Comparison of ENCODE assay signal across 11 mouse cellular contexts in genomic region chr13:48970566-48970965, GRCm38 (mm10). TPM values are rescaled to one million over a fixed set of nuclear protein-coding genes. Genes with fewer than 3 reads are reported as not detected.
DNase-seq lines count a peak whose midpoint lies in the region; ATAC-seq and TF ChIP-seq lines count a peak whose summit lies in the region.
"Had no signal": no experiment of that assay in that cellular context is flagged by ENCODE, and none has a peak within 500 bp of the region (broad histone marks: within the 10 kb centered on the region; RNA-seq: fewer than 3 reads in every experiment).

No protein-coding gene starts in this region.

- 77% methylated on average over 13 of the region's 13 CpGs for WGBS in kidney, adult 2 months
- WGBS in liver, embryonic 11.5 days = 84% methylated on average over 13 of the region's 13 CpGs

- H3K4me1 ChIP-seq in kidney, adult 2 months (ENCODE audit: control insufficient read depth, insufficient read depth, low read length) = peaks cover 26% of the 10 kb centered on the region; the same call in 1 of the 2 replicates
- no peaks in the 10 kb centered on the region for H3K4me1 ChIP-seq in ES-Bruce4 (ENCODE audit: control insufficient read depth, insufficient read depth, low read length)
- peaks cover 12% of the 10 kb centered on the region for H3K4me1 ChIP-seq in liver, embryonic 11.5 days (replicated peaks; ENCODE audit: control insufficient read depth, insufficient read depth, low read length)

- ATAC-seq in liver, embryonic 11.5 days (replicated peaks; ENCODE audit: low FRiP score) = no peak
- ATAC-seq: forebrain, postnatal 0 days had no signal

- no peak for TF ChIP-seq EP300 in ES-Bruce4 (IDR thresholded peaks at IDR 0.05; ENCODE audit: insufficient read depth, low read depth, low read length)

- DNase-seq in kidney, adult 2 months = no peak
- DNase-seq in kidney, adult 9 months = no peak
- DNase-seq in ZHBTc4 (ENCODE audit: low read depth, low spot score) = peak; percentile 89
- no peak for DNase-seq in liver, embryonic 11.5 days (ENCODE audit: low spot score)
- no peak for DNase-seq in thymus, postnatal 4 days
- DNase-seq in urinary bladder, adult 2 months (ENCODE audit: low spot score) = no peak
- no peak for DNase-seq in urinary bladder, postnatal 25 days (ENCODE audit: low spot score)
- DNase-seq: forebrain, postnatal 0 days had no signal

- TF ChIP-seq CTCF in kidney, adult 2 months (conservative IDR thresholded peaks at IDR 0.05; ENCODE audit: insufficient read depth, insufficient read length, low read depth, low read length) = no peak
- TF ChIP-seq CTCF in ES-Bruce4 (IDR thresholded peaks at IDR 0.05; ENCODE audit: low read depth, low read length) = no peak

- peak overlapping the region; percentile 1 for H3K4me2 ChIP-seq in liver, embryonic 11.5 days
- H3K4me2 ChIP-seq: hindbrain, embryonic 14.5 days; lung, embryonic 14.5 days had no signal

- H3K27me3 ChIP-seq in kidney, adult 2 months (replicated peaks; ENCODE audit: control insufficient read depth, insufficient read depth, low read length) = no peaks in the 10 kb centered on the region
- no peaks in the 10 kb centered on the region for H3K27me3 ChIP-seq in ES-Bruce4 (ENCODE audit: control insufficient read depth, insufficient read depth, low read length, poor library complexity, severe bottlenecking)
- no peaks in the 10 kb centered on the region for H3K27me3 ChIP-seq in liver, embryonic 11.5 days (replicated peaks; ENCODE audit: control insufficient read depth, insufficient read depth, low read length)

- peak overlapping the region; percentile 50; the same call in 1 of the 2 replicates for H3K27ac ChIP-seq in kidney, adult 2 months (ENCODE audit: insufficient read depth, low read depth, low read length)
- H3K27ac ChIP-seq in ES-Bruce4 (ENCODE audit: insufficient read depth, low read length) = peak overlapping the region; percentile 51
- H3K27ac ChIP-seq in liver, embryonic 11.5 days (ENCODE audit: low read depth, low read length) = no peak overlapping the region
- H3K27ac ChIP-seq: hindbrain, embryonic 14.5 days had no signal

- H3K9me3 ChIP-seq in ES-Bruce4 (replicated peaks; ENCODE audit: control insufficient read depth, insufficient read depth, low read length, poor library complexity, severe bottlenecking) = no peaks in the 10 kb centered on the region
- no peaks in the 10 kb centered on the region for H3K9me3 ChIP-seq in liver, embryonic 11.5 days (ENCODE audit: control insufficient read depth, low read length)

- H3K4me3 ChIP-seq in kidney, adult 2 months (ENCODE audit: insufficient read depth, low read depth, low read length) = no peak overlapping the region
- peak overlapping the region; percentile 15; the same call in 1 of the 2 replicates for H3K4me3 ChIP-seq in ES-Bruce4 (ENCODE audit: low read depth, low read length)
- H3K4me3 ChIP-seq in liver, embryonic 11.5 days (ENCODE audit: low read depth, low read length) = no peak overlapping the region

- H3K36me3 ChIP-seq in kidney, adult 2 months (ENCODE audit: control insufficient read depth, insufficient read depth, low read length) = no peaks in the 10 kb centered on the region
- no peaks in the 10 kb centered on the region for H3K36me3 ChIP-seq in ES-Bruce4 (ENCODE audit: control insufficient read depth, insufficient read depth, low read length, poor library complexity, severe bottlenecking)
- peaks cover 4% of the 10 kb centered on the region; the same call in 1 of the 2 replicates for H3K36me3 ChIP-seq in liver, embryonic 11.5 days (ENCODE audit: control insufficient read depth, insufficient read depth, low read length)

- peak overlapping the region; percentile 19 for H3K9ac ChIP-seq in ES-Bruce4 (ENCODE audit: low read depth, poor library complexity, severe bottlenecking)
- H3K9ac ChIP-seq in liver, embryonic 11.5 days (ENCODE audit: low read depth, low read length) = 0 out of 2 replicates have a peak overlapping the region, but pooled peaks have one; percentile 17
- H3K9ac ChIP-seq: forebrain, postnatal 0 days; hindbrain, embryonic 14.5 days; lung, embryonic 14.5 days had no signal

- no peak for TF ChIP-seq POLR2A in kidney, adult 2 months (IDR thresholded peaks at IDR 0.05; ENCODE audit: low read depth, low read length)
- no peak for TF ChIP-seq POLR2A in ES-Bruce4 (IDR thresholded peaks at IDR 0.05; ENCODE audit: insufficient read depth, low read length)

RNA-seq across cellular contexts. Expression of gene Fam120a, which starts 2.7 kb away (rescaled TPM):
- polyA plus RNA-seq in kidney, adult 2 months (2012; rRNA removed) = 67.8 and 70.6 TPM in 2 replicates
- polyA plus RNA-seq in ES-Bruce4 (2011; ENCODE audit: insufficient read depth, insufficient read length, low read depth, missing spikeins) = 92.0 and 96.4 TPM in 2 replicates
- polyA plus RNA-seq in liver, embryonic 11.5 days (2014; fragmentation: Nextera tagmentation; extraction: Ambion mirVana) = 33.1 and 38.0 TPM in 2 replicates
- 80.1 and 101 TPM in 2 replicates for polyA plus RNA-seq in urinary bladder, adult 2 months (2012; rRNA removed)
